Mouse (Mus musculus) lung, adult 2 months (tissue): ENCODE results near the gene Tcp11l1.

ENCODE experiments used
- CTCF ChIP-seq: fragments of 200-500 bp; IDR thresholded peaks from 2 replicates; pipeline ENCODE4 v1.5.1; 2011; ENCODE audit warnings: mild to moderate bottlenecking, low read length, control low read depth; ENCODE audit not compliant: insufficient read depth
- POLR2A ChIP-seq: fragments of 200-500 bp; IDR thresholded peaks from 2 replicates; pipeline ENCODE4 v1.6.1; 2011; ENCODE audit warnings: low read depth, mild to moderate bottlenecking, control low read depth, low read length, borderline replicate concordance; ENCODE audit errors: extremely low read depth

DNA sequence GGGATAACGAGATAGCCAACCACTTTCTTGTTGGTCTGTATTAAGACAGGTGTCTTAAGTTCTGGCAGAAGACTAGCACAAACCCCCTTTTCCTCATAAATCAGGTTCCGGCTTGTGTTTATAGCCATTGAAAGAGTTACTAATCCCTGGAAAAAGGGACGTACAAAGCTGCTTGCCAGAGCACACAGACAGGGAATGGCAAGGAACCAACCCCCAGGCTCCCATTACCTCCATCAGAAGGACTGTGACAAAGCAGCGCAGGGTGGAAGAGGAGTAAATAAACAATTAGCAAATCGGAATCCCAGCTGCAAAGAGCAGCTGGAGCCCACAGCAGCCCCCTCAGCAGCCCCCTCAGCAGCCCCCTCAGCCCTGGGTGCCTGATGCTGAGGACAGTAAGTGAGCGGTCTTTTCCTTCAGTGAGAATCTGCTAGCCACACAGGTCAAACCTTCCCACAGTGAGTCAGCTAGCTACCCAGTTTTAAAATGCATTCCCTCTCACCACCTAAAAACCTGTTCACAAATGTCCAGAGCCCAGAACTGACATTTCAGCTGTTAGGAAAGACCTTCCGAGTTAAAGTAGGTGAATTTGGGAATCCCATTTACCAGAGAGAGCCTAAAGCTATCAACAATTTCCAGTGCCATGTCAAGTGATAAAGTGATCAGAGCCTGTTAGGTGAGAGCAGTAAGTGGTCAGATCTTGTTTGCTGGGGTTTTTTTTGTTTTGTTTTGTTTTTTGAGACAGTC is 29.2 kb upstream of the Tcp11l1 start:
- TF ChIP-seq POLR2A: no peak
- TF ChIP-seq CTCF: no peak
